Mouse (Mus musculus) gonadal fat pad, adult 2 months (tissue): Measurements from ENCODE around the gene Ddx39b. TPM values are rescaled to one million over a fixed set of nuclear protein-coding genes. Genes with fewer than 3 reads are reported as not detected.
A peak's percentile ranks its signal among the peaks of the same experiment; 100 is the strongest.
"Not testable (repeated sequence)": the region's sequence is repeated elsewhere in the genome, so short reads cannot be mapped to it uniquely, and the experiment has no call there.

Experiments
- DNase-seq: peaks from one replicate; pipeline ENCODE4 v3.0.0-alpha.2; 2012; ENCODE audit warnings: low read depth
- polyA plus RNA-seq: library from polyadenylated mRNA; depleted of rRNA; stranded (reverse); fragments of >200 nt; gene quantifications from 2 replicates; pipeline ENCODE4 v1.2.3, GENCODE M21; 2012

Gene Ddx39b
- polyA plus RNA-seq, 1 experiment, result 321 TPM

GRCm38 (mm10) chr17:35261651-35262050, 20.1 kb downstream of the Ddx39b start:
- DNase-seq, result no peak

- DNase-seq, result peak; percentile 47
These were observed 21.3 kb downstream of the Ddx39b start, which contains the start of gene H2-D1 for GRCm38 (mm10) chr17:35262664-35263522. Gene H2-D1 (plus strand): TSS chr17:35262730.

GRCm38 (mm10) chr17:35263523-35263883, 22.0 kb downstream of the Ddx39b start:
- no peak for DNase-seq

GRCm38 (mm10) chr17:35267399-35268086, 26.0 kb downstream of the Ddx39b start:
- no peak for DNase-seq

GRCm38 (mm10) chr17:35269653-35270347, 28.3 kb downstream of the Ddx39b start:
- no peak for DNase-seq

- DNase-seq, result no peak
These were observed 30.7 kb downstream of the Ddx39b start for GRCm38 (mm10) chr17:35272249-35272648.

GRCm38 (mm10) chr17:35274770-35275169, 33.2 kb downstream of the Ddx39b start:
- no peak for DNase-seq

- no peak for DNase-seq
These were observed 34.8 kb downstream of the Ddx39b start for GRCm38 (mm10) chr17:35276304-35276864.

- no peak for DNase-seq
These were observed 36.5 kb downstream of the Ddx39b start for GRCm38 (mm10) chr17:35278049-35278448.

GRCm38 (mm10) chr17:35278957-35279688, 37.6 kb downstream of the Ddx39b start:
- DNase-seq, result no peak

- DNase-seq, result no peak
These were observed 38.7 kb downstream of the Ddx39b start for GRCm38 (mm10) chr17:35280276-35280675.

- no peak for DNase-seq
These were observed 43.9 kb downstream of the Ddx39b start for GRCm38 (mm10) chr17:35285431-35285830.

GRCm38 (mm10) chr17:35295796-35296195, 54.2 kb downstream of the Ddx39b start:
- DNase-seq, result not testable (repeated sequence)

- not testable (repeated sequence) for DNase-seq
These were observed 58.9 kb downstream of the Ddx39b start for GRCm38 (mm10) chr17:35300261-35300945.

- peak; percentile 22 for DNase-seq
These were observed 60.2 kb downstream of the Ddx39b start for GRCm38 (mm10) chr17:35301645-35302258.

GRCm38 (mm10) chr17:35303271-35303670, 61.7 kb downstream of the Ddx39b start:
- DNase-seq, result no peak
